Mouse (Mus musculus): Measurements from ENCODE around the gene Wnt9b.

The Wnt9b gene

DNA sequence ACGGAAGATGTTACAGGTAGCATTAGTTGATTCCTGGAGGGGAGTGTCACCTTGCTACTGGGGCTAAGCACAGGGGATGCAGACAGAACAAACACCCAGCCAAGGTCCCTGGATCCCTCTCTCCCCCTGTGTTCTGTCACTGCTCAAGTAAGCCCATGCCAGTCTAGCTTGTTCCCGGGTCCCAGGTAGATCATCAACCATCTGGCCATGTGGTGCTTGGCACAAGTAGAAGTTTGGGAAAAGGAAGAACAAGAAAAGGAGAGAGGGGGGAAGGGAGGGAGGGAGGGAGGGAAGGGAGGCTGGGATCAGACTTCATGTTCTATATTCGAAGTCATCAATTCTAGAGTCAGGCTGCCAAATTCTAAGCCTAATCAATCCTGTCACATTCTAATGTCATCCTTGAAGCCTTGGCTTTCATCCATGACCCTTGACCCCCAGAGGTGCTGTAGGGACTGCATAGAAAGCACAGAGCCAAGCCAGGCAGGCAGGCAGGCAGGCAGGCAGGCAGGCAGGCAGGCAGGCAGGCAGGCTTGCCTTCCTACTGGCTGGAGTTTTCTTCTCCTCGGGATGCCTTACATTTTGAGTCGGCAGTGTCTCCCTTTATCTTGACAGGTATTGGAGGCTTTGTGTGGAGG is 15.1 kb downstream of the Wnt9b start:
- in situ Hi-C loops (cut with MboI; ENCODE audit: low pct_unique_long_range_greater_than_20kb in 1 of 2, low sequenced_read_pairs in 2 of 2, unreplicated experiment in 1 of 2), result no loop called here

DNA sequence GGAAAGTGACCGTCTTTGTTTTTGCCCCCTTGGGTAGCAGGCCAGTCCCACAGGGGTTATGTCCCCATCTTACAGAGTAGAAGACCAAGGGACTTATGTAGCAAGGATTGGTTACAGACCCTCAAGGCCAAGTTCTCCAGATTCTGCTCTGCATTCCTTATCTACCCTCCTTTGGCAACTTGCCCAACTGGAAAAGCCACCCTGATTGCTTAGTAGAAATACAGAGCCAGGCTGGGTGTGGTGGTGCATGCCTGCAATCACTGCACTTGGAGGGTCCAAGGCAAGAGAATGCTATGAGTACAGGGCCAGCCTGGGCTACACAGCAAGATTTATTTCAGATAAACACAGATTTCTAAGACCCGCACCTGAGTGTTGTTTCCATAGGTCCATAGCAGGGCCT is 15.7 kb downstream of the Wnt9b start:
- in situ Hi-C loops (cut with MboI; ENCODE audit: low pct_unique_long_range_greater_than_20kb in 1 of 2, low sequenced_read_pairs in 2 of 2, unreplicated experiment in 1 of 2), result no loop called here

DNA sequence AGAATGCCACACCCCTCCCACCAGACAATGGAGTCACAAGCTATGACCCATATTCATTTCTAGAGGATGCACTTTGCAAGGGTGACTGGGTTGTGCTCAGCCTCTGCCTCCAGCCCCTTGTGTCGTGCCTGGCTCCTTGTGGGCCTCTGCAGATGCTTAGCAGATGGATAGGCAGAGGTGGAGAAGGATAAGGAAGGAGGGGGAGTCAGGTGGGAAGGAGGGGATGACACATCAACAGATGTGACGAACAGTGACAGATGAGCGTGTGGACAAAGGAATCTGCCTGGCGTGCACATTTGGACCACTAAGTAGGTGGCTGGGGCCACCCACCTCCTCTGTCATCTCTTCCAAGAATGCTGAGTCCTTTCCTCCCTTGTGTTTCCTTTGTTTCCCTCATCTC is 16.6 kb downstream of the Wnt9b start:
- in situ Hi-C loops (cut with MboI; ENCODE audit: low pct_unique_long_range_greater_than_20kb in 1 of 2, low sequenced_read_pairs in 2 of 2, unreplicated experiment in 1 of 2), result no loop called here

DNA sequence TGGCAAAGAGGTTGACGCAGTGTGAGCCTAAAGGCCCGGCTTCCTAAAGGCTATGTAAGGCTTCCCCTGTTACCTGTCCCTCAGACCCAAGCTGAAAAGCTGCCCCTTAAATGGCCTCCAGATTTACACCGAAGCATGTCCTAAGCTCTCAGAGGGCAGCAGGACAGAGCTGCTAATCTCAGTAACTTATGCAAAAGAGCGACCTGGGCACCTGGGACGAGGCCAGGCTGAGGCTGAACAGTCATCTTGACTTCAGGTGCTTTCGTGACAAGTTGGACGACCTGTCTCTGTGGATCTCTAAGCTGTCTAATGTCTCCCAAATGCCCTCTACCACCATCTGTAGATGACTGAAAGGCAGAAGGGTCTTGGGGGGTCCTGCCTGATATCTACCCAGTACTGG is 17.3 kb downstream of the Wnt9b start:
- in situ Hi-C loops (cut with MboI; ENCODE audit: low pct_unique_long_range_greater_than_20kb in 1 of 2, low sequenced_read_pairs in 2 of 2, unreplicated experiment in 1 of 2), result no loop called here

DNA sequence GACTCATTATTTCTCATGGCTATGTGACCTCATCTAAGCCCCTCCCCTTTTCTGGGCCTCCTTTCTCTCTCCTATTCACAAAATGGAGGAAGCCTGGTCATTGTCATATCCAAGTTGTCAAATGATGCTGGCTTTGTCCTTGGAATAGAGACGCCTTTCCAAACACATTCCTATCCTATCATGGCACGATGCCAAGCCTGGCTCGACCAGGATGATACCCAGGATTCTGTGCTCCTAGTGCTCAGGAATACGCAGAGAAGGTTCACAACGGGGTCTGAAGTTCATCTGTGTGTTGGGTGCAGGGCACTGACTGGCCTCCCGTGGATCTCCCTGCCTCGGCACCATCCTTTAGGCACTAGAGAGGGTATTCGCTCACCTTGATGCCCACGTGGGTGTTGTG is 18.0 kb downstream of the Wnt9b start:
- in situ Hi-C loops (cut with MboI; ENCODE audit: low pct_unique_long_range_greater_than_20kb in 1 of 2, low sequenced_read_pairs in 2 of 2, unreplicated experiment in 1 of 2), result no loop called here

DNA sequence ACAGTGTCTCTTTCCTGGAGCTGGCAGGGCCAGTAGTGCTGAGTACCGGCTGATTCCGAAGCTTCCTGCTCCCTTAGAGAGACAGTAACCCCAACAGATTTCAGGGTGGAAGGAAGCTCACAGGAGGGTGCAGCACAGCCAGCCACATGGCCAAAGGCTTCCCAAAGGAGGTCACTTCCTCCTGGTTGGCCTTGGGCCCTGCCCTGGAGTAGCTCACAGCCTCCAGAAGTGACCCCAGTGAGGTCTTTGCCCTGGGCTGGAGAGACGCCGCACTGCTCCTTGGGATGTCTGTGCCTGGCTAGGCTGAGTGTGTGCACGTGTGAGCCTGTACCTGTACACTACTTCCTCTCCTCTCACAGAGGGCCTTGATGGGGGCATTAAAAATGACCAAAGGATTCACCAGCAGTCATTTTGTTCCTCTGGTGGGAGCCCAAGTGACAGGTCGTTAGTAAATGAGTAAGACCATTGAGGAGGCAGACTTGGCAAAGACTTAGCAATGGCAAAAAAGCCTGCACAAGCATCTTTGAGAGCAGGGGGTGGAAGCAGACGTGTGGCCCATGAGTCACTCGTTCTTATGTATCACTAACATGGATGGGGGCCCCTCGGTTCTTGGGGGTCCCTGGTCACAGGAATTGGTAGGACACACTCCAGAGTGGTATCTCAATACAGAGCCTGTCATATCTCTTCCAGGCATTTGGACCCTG is 20.2 kb downstream of the Wnt9b start:
- in situ Hi-C loops (cut with MboI; ENCODE audit: low pct_unique_long_range_greater_than_20kb in 1 of 2, low sequenced_read_pairs in 2 of 2, unreplicated experiment in 1 of 2), result no loop called here

DNA sequence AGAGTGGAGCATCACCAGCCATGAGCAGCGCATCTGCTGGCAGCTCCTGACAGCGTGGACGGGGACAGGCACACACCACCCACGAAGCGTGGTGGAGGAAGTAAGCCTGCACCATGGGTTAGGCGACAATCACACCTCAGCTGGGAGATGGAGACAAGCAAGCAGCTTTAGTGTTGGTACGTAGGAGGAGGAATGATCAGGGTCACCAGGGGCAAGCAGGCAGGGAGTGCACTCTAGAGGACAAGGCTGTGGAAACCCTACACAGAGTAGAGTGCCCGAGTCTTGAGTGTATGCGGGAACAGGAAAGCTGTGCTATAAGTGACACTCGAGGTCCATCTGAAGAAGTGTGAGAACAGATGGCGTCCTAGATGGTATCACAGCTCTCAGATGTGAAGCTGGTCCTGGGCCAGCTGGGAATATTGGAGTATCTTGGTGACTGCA is 25.3 kb downstream of the Wnt9b start:
- in situ Hi-C loops (cut with MboI; ENCODE audit: low pct_unique_long_range_greater_than_20kb in 1 of 2, low sequenced_read_pairs in 2 of 2, unreplicated experiment in 1 of 2), result no loop called here

DNA sequence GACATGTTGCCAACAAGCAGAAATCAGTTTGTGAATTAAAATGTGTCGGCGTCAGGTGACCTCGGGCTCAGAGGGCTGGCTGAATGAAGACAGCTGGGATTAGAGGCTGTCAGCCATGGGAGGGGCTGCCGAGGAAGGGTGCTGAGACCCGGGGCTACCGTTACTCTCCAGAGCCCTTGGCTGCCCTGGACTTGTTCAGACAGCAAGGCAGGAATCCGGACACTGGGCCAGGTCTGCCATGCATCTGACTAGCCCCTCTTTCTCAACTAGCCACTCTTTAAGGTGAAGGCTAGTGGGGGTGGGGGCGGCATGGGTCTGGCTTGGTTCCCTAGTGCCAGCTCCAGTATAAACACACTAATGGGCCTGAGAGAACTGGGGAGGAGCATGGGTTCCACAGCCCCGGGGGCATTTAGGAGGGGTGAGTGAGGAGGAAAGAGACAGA is 27.6 kb downstream of the Wnt9b start:
- in situ Hi-C loops (cut with MboI; ENCODE audit: low pct_unique_long_range_greater_than_20kb in 1 of 2, low sequenced_read_pairs in 2 of 2, unreplicated experiment in 1 of 2), result no loop called here

DNA sequence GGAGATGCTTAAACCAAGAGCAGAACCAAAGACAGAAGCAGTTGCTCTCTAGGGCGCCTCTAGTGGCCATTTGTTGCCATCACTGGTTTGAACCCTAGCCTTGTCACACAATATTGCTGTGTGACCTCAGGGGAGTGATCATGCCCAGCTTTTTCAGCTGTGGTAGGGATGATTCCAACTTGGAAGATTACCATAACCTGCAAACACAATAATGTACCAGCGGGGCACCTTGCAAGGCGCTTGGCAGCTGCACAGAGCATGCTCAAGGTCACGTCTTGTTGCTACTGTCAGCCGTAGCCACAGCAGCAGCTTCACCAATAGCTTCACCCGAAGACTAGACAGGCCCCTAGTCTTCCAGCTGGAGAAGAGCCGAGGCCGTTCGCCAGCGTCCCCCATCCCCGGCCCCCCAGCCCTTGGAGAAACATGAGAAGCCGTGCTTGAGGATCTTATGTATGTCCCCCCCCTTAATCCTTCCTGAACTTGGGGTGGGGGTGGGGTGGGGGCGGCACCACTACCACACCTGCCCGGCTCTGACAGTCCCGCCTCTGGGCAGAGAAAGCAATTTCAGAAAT is 28.1 kb downstream of the Wnt9b start:
- in situ Hi-C loops (cut with MboI; ENCODE audit: low pct_unique_long_range_greater_than_20kb in 1 of 2, low sequenced_read_pairs in 2 of 2, unreplicated experiment in 1 of 2), result no loop called here

DNA sequence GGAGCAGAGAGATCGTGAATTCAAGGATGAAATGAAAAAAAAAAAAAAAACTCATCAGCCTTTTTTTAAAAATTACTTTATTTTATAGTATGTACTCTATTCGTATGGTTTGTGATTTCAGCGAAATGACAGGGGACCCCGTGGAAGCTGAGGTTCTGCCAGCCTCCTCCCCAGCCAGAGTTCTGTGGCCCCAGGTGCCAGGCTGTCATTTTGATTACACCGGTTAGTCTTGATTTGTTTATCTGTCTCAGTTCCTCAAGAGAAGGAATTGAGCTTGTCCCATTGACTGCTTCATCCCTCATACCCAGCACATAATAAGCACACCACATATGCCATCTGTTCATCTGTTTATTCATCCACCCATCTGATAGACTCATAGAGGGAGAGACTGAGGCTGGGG is 30.2 kb downstream of the Wnt9b start:
- in situ Hi-C loops (cut with MboI; ENCODE audit: low pct_unique_long_range_greater_than_20kb in 1 of 2, low sequenced_read_pairs in 2 of 2, unreplicated experiment in 1 of 2), result no loop called here

DNA sequence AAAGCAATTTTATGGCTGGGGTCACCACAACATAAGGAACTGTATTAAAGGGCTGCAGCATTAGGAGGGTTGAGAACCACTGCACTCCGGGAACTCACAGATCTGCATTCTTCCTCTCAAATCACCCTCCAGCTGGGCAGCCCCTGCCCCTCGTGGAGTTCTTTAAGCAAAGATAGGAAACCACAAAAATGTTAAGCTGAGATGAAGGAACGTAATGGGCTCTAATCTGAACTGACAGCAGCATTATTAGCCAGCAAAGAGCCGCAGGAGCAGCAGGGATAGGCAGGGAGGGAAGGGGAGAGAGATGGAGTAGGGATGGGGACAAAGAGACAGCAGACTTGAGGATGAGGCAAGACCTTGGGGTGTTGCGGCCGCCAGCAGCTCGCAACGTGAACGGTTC is 32.6 kb downstream of the Wnt9b start:
- in situ Hi-C loops (cut with MboI; ENCODE audit: low pct_unique_long_range_greater_than_20kb in 1 of 2, low sequenced_read_pairs in 2 of 2, unreplicated experiment in 1 of 2), result no loop called here

DNA sequence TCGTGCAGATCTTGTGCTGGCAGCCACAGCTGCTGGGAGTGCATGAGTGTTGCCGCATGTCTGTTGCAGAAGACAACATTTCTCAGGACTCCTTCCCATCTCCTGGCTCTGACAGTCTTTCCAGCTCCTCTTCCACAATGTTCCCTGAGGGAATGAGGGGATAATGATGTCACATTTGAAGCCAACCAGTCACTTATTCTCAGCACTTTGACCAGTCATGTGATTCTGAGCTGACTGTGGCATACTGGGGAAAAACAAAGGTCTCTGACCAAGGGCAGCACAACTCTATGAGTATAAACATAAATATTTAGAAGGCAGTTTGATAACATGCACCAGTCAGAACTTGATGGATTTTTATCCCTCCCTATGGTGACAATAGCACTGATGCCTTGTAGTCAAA is 35.5 kb downstream of the Wnt9b start:
- in situ Hi-C loops (cut with MboI; ENCODE audit: low pct_unique_long_range_greater_than_20kb in 1 of 2, low sequenced_read_pairs in 2 of 2, unreplicated experiment in 1 of 2), result no loop called here

DNA sequence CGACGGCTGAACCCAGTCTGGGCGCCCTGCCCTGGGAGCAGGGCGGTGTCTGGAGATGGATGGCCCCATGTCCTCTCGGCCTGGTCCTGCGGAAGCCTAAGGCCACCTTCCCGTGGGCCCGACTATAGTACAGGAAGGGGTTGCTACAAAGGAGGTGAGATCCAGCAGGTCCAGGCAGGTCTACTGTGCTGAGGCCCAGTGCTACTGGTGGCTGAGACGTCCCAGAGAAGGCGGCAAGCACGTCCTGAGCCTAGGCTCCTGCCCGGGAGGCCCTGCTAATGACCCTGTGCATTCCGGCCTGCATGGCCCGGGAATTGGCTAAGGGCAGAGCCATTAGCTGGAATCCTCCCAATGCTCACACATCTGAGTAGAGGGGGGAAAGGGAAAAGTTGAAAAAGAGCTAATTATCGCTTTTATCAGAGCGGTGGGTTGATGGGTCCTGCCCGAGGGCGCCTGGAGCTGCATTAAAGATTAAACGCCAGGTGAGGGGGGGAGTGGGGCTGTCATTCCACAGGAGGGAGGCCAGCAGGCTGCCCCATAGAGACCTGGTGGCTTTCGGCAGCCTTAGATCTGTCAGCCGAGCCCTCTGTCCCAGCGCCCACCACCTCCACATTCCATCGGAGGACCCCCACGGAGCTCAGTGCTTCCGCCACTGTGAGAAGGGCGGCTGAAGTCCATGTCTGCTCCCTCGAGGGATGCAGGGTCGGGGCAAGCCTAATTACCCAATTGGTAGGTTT is 37.6 kb downstream of the Wnt9b start:
- in situ Hi-C loops (cut with MboI; ENCODE audit: low pct_unique_long_range_greater_than_20kb in 1 of 2, low sequenced_read_pairs in 2 of 2, unreplicated experiment in 1 of 2), result no loop called here

DNA sequence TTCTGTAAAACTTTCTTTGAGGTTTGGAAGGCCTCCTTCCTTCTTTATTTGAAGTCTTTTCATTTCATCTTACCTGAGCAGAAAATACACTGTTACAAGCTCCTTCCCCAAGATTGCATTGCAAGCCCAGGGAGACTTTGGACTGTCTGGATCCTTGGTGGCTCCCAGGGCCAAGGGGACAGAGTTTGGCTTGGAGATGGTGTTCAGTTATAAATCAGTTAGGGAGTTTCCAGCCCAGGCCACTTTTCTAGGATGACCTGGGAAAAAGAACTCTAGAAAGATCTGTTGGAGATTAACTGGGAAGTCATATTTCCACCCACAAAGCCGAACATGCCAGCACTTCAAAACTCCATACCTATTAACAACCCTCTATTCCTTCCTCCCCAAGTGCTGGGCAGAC is 39.6 kb downstream of the Wnt9b start:
- in situ Hi-C loops (cut with MboI; ENCODE audit: low pct_unique_long_range_greater_than_20kb in 1 of 2, low sequenced_read_pairs in 2 of 2, unreplicated experiment in 1 of 2), result no loop called here

DNA sequence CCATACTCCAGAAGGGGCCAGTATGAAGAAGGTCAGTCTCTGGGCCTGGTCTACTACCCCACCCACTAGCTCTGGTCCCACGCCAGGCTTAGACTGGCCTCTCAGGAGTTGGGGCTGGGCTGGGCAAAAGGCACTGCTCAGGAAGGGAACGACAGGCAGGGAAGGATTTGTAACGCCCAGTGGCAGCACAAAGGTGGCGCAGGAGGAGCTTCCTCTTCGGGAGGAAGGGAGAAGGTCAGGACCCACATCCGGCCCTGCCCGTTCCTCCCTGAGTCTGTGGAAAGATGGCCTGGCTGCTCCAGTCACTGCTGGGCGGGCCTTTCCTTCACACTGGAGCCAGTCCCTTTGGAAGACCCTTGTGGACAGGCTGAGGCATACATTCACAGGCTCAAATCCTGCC is 42.6 kb downstream of the Wnt9b start:
- in situ Hi-C loops (cut with MboI; ENCODE audit: low pct_unique_long_range_greater_than_20kb in 1 of 2, low sequenced_read_pairs in 2 of 2, unreplicated experiment in 1 of 2), result no loop called here

DNA sequence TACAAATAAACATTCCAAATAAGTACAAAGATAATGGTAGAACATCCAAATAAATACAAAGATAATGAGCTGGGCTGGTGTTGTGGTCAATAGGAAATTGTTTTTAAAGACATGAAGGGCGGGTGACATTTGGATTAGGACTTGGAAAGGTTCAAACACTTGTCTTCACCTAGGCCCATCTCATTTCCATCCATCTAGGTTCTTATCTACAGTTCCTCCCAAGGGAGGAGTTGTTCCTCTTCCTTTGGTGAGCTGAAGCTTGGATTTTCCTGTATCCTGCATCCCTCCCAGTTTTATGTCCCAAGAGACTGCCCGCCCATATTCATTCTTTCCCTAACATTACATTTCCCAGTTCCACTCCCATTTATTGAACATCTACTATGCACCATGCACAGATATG is 51.4 kb downstream of the Wnt9b start:
- in situ Hi-C loops (cut with MboI; ENCODE audit: low pct_unique_long_range_greater_than_20kb in 1 of 2, low sequenced_read_pairs in 2 of 2, unreplicated experiment in 1 of 2), result no loop called here

DNA sequence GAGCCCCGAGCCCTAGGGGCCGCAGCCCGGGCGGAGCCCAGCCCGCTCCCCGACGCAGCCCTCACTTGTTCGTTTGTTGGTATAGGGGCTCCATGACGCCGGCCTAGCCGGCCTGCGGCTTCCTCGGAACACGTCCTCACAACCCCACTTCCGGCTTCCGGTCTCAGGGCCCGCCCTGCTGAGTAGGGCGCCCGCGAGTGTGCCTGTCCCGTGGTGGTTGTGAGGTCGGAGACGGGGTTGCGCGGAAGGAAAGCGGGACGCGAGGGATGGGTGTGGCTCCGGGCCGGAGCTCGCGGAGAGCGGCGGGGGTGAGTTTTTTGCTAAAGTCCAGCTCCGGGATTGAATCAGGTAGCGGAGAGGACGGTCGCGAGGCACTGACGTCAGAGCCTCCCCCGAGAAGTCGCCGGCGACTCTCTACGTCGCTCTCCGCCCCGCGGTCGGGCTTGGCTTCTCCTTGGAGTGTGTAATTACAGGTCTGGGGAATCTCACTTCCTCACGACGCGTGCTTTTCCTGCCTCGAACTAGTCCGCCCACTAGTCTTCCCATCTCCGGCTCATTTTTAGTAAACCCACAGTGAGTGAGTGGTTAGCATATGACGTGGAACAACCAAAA is 52.0 kb downstream of the Wnt9b start, which contains the start of gene Gosr2:
Gene Gosr2 (minus strand): TSS at position 334 of the 612 bp plus-strand sequence.
- in situ Hi-C loops (cut with MboI; ENCODE audit: low pct_unique_long_range_greater_than_20kb in 1 of 2, low sequenced_read_pairs in 2 of 2, unreplicated experiment in 1 of 2), result no loop called here

DNA sequence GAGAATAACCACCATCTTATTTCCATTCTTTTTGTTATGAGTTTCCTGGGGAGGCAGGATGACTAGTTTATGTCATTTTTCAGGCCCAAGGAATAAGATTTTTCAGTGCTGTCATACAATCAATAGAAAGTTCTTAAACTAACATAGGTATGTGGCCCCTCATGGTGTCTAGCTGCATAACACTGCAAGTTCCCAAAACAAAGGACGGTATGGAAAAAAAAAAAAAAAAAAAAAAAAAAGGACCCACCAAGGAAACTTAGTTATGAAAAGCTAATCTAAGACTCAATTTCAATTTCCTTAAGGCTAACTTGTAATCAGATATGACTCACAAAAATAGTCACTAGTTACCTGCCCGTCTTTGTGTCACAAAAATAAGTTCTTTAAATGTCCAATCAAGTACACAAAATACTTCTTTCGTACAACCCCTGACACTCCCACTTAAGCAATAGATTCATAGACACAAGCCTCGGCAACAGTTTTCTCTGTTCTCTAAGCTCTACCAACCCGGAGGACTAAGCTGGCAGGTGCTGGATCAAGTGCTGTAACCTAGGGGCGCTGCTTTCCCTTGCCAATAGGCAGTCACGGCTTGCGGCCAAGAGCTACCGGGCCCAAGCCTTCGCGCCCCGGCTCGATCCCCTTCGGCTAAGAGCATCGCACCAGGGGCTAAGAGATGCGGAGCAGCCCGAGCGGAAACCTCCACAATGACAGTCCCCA is 52.6 kb downstream of the Wnt9b start:
- in situ Hi-C loops (cut with MboI; ENCODE audit: low pct_unique_long_range_greater_than_20kb in 1 of 2, low sequenced_read_pairs in 2 of 2, unreplicated experiment in 1 of 2), result no loop called here

Measured in mouse embryonic stem cell (cell line).